Comparison of ENCODE assay signal across 29 mouse cellular contexts in the genomic region with DNA sequence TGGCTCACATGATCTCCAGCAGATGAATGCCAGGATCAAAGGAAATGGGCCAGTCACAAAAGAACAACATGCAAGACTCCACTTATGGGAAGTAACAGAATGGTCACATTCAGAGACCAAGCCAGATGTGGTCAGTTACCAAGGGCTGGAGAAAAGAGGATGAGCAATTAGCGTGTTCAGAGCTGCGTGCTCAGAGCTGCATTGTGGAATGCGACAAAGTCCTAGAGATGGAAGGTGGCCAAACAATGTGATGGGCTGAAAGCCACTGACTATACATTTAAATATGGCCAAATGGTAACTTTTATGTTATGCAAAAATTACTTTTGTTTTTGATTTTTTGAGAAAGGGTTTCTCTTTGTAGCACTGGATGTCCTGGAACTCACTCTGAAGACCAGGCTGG.
"Had no signal": no experiment of that assay in that cellular context is flagged by ENCODE, and none has a peak within 500 bp of the region (broad histone marks: within the 10 kb centered on the region; RNA-seq: fewer than 3 reads in every experiment).

No protein-coding gene starts in this region.

- H3K9ac ChIP-seq: embryonic facial prominence, embryonic 12.5 days; embryonic facial prominence, embryonic 13.5 days; embryonic facial prominence, embryonic 15.5 days; forebrain, embryonic 12.5 days; forebrain, embryonic 13.5 days; forebrain, embryonic 15.5 days; forebrain, postnatal 0 days had no signal

- H3K9me3 ChIP-seq: embryonic facial prominence, embryonic 10.5 days; embryonic facial prominence, embryonic 12.5 days; embryonic facial prominence, embryonic 13.5 days; embryonic facial prominence, embryonic 15.5 days; forebrain, embryonic 10.5 days; forebrain, embryonic 12.5 days; forebrain, embryonic 13.5 days; forebrain, embryonic 15.5 days had no signal

- ATAC-seq: forebrain, embryonic 13.5 days; forebrain, embryonic 14.5 days; forebrain, embryonic 15.5 days; forebrain, embryonic 16.5 days; forebrain, postnatal 0 days had no signal

- H3K27me3 ChIP-seq: embryonic facial prominence, embryonic 12.5 days; embryonic facial prominence, embryonic 13.5 days; embryonic facial prominence, embryonic 15.5 days; forebrain, embryonic 12.5 days; forebrain, embryonic 13.5 days; forebrain, embryonic 15.5 days had no signal

- H3K36me3 ChIP-seq: embryonic facial prominence, embryonic 10.5 days; embryonic facial prominence, embryonic 12.5 days; embryonic facial prominence, embryonic 13.5 days; embryonic facial prominence, embryonic 15.5 days; forebrain, embryonic 10.5 days; forebrain, embryonic 12.5 days; forebrain, embryonic 15.5 days had no signal

- H3K27ac ChIP-seq: embryonic facial prominence, embryonic 10.5 days; embryonic facial prominence, embryonic 12.5 days; embryonic facial prominence, embryonic 13.5 days; embryonic facial prominence, embryonic 15.5 days; forebrain, embryonic 10.5 days; forebrain, embryonic 12.5 days; forebrain, embryonic 13.5 days; forebrain, embryonic 15.5 days; heart, adult 2 months had no signal

- H3K4me2 ChIP-seq: embryonic facial prominence, embryonic 12.5 days; embryonic facial prominence, embryonic 13.5 days; embryonic facial prominence, embryonic 15.5 days; forebrain, embryonic 12.5 days; forebrain, embryonic 13.5 days; forebrain, embryonic 15.5 days had no signal

- H3K4me3 ChIP-seq: embryonic facial prominence, embryonic 10.5 days; embryonic facial prominence, embryonic 12.5 days; embryonic facial prominence, embryonic 13.5 days; embryonic facial prominence, embryonic 15.5 days; erythroblast, embryonic 14.5 days; forebrain, embryonic 10.5 days; forebrain, embryonic 12.5 days; forebrain, embryonic 13.5 days; forebrain, embryonic 15.5 days; heart, adult 2 months had no signal

- DNase-seq: cerebellum, adult 18-20 months; cerebellum, adult 2 months; cerebellum, adult 8-10 months; cerebellum, adult 9-10 months; cerebellum, adult 9-11 months; cerebellum, postnatal 10 days; cerebellum, postnatal 14 days; cerebellum, postnatal 25 days; cerebellum, postnatal 36 days; embryo, embryonic 11 days; forebrain, postnatal 0 days; gastrocnemius, postnatal 10 days; gastrocnemius, postnatal 14 days; gastrocnemius, postnatal 25 days; gastrocnemius, postnatal 36 days; heart, adult 11 months; heart, adult 18-20 months; heart, adult 2 months had no signal

- H3K4me1 ChIP-seq: embryonic facial prominence, embryonic 12.5 days; forebrain, embryonic 10.5 days; forebrain, embryonic 12.5 days; forebrain, embryonic 13.5 days; forebrain, embryonic 15.5 days had no signal
